Mouse (Mus musculus): ENCODE measurements around the gene Spock1.

Spock1 gene

GRCm38 (mm10) chr13:57865029-57865428 lies 43.1 kb downstream of the Spock1 start:
- DNase-seq (ENCODE audit: low spot score) = no peak

- DNase-seq (ENCODE audit: low spot score) = peak; percentile 5
Observed at GRCm38 (mm10) chr13:57858491-57858890, 49.6 kb downstream of the Spock1 start.

- DNase-seq (ENCODE audit: low spot score) = no peak
Observed at GRCm38 (mm10) chr13:57857016-57857415, 51.1 kb downstream of the Spock1 start.

GRCm38 (mm10) chr13:57856311-57856853 lies 51.8 kb downstream of the Spock1 start:
- no peak for DNase-seq (ENCODE audit: low spot score)

GRCm38 (mm10) chr13:57855766-57856165 lies 52.4 kb downstream of the Spock1 start:
- no peak for DNase-seq (ENCODE audit: low spot score)

- no peak for DNase-seq (ENCODE audit: low spot score)
Observed at GRCm38 (mm10) chr13:57854416-57854815, 53.7 kb downstream of the Spock1 start.

GRCm38 (mm10) chr13:57853621-57854020 lies 54.5 kb downstream of the Spock1 start:
- no peak for DNase-seq (ENCODE audit: low spot score)

- DNase-seq (ENCODE audit: low spot score) = no peak
Observed at GRCm38 (mm10) chr13:57853156-57853555, 55.0 kb downstream of the Spock1 start.

GRCm38 (mm10) chr13:57848931-57849330 lies 59.2 kb downstream of the Spock1 start:
- DNase-seq (ENCODE audit: low spot score) = no peak

- no peak for DNase-seq (ENCODE audit: low spot score)
Observed at GRCm38 (mm10) chr13:57847101-57847500, 61.0 kb downstream of the Spock1 start.

GRCm38 (mm10) chr13:57846468-57846867 lies 61.7 kb downstream of the Spock1 start:
- DNase-seq (ENCODE audit: low spot score) = no peak

- DNase-seq (ENCODE audit: low spot score) = no peak
Observed at GRCm38 (mm10) chr13:57841141-57841848, 66.8 kb downstream of the Spock1 start.

- no peak for DNase-seq (ENCODE audit: low spot score)
Observed at GRCm38 (mm10) chr13:57837691-57838437, 70.3 kb downstream of the Spock1 start.

- DNase-seq (ENCODE audit: low spot score) = no peak
Observed at GRCm38 (mm10) chr13:57831374-57832163, 76.6 kb downstream of the Spock1 start.

- DNase-seq (ENCODE audit: low spot score) = no peak
Observed at GRCm38 (mm10) chr13:57830896-57831295, 77.2 kb downstream of the Spock1 start.

- DNase-seq (ENCODE audit: low spot score) = no peak
Observed at GRCm38 (mm10) chr13:57830091-57830490, 78.0 kb downstream of the Spock1 start.

- no peak for DNase-seq (ENCODE audit: low spot score)
Observed at GRCm38 (mm10) chr13:57816276-57816675, 91.9 kb downstream of the Spock1 start.

GRCm38 (mm10) chr13:57812643-57813042 lies 95.5 kb downstream of the Spock1 start:
- DNase-seq (ENCODE audit: low spot score) = no peak

- no peak for DNase-seq (ENCODE audit: low spot score)
Observed at GRCm38 (mm10) chr13:57811253-57811652, 96.9 kb downstream of the Spock1 start.

GRCm38 (mm10) chr13:57810816-57811215 lies 97.3 kb downstream of the Spock1 start:
- DNase-seq (ENCODE audit: low spot score) = no peak

GRCm38 (mm10) chr13:57810083-57810482 lies 98.0 kb downstream of the Spock1 start:
- no peak for DNase-seq (ENCODE audit: low spot score)

- no peak for DNase-seq (ENCODE audit: low spot score)
Observed at GRCm38 (mm10) chr13:57809603-57810002, 98.5 kb downstream of the Spock1 start.

Measured in urinary bladder, postnatal 25 days (tissue).